Mouse (Mus musculus) naive thymus-derived CD4-positive, alpha-beta T cell, adult 2 months (primary cell): ENCODE results near the gene L3mbtl3.

Experiments
- DNase-seq: peaks from one replicate; pipeline ENCODE4 v3.0.0-alpha.2; 2011; ENCODE audit warnings: low read depth

L3mbtl3 gene

GRCm38 (mm10) chr10:26375790-26376545, at the start of gene L3mbtl3:
Gene L3mbtl3, minus strand, starts transcription at chr10:26375971.
- DNase-seq: peak; percentile 93

- peak; percentile 4 for DNase-seq
Observed at GRCm38 (mm10) chr10:26421168-26421567, 45.4 kb upstream of the L3mbtl3 start.

- DNase-seq: no peak
Observed at GRCm38 (mm10) chr10:26388656-26389055, 12.9 kb upstream of the L3mbtl3 start.

- no peak for DNase-seq
Observed at GRCm38 (mm10) chr10:26377332-26377602, 1.5 kb upstream of the L3mbtl3 start.

GRCm38 (mm10) chr10:26376546-26377331, 968 bp upstream of the L3mbtl3 start:
- no peak for DNase-seq

GRCm38 (mm10) chr10:26375351-26375751, 420 bp downstream of the L3mbtl3 start:
- peak; percentile 73 for DNase-seq

GRCm38 (mm10) chr10:26374436-26375311, 1.1 kb downstream of the L3mbtl3 start:
- peak; percentile 79 for DNase-seq

- DNase-seq: peak; percentile 74
Observed at GRCm38 (mm10) chr10:26373951-26374435, 1.8 kb downstream of the L3mbtl3 start.

- DNase-seq: peak; percentile 92
Observed at GRCm38 (mm10) chr10:26372940-26373931, 2.5 kb downstream of the L3mbtl3 start.

- no peak for DNase-seq
Observed at GRCm38 (mm10) chr10:26371416-26371815, 4.4 kb downstream of the L3mbtl3 start.

GRCm38 (mm10) chr10:26364942-26365341, 10.8 kb downstream of the L3mbtl3 start:
- no peak for DNase-seq

GRCm38 (mm10) chr10:26364326-26364856, 11.4 kb downstream of the L3mbtl3 start:
- peak; percentile 76 for DNase-seq

GRCm38 (mm10) chr10:26363605-26364004, 12.2 kb downstream of the L3mbtl3 start:
- DNase-seq: no peak

GRCm38 (mm10) chr10:26358798-26359197, 17.0 kb downstream of the L3mbtl3 start:
- peak; percentile 69 for DNase-seq

GRCm38 (mm10) chr10:26358231-26358630, 17.5 kb downstream of the L3mbtl3 start:
- no peak for DNase-seq

- DNase-seq: no peak
Observed at GRCm38 (mm10) chr10:26353781-26354180, 22.0 kb downstream of the L3mbtl3 start.

GRCm38 (mm10) chr10:26351129-26351738, 24.5 kb downstream of the L3mbtl3 start:
- DNase-seq: peak; percentile 14

GRCm38 (mm10) chr10:26350153-26350552, 25.6 kb downstream of the L3mbtl3 start:
- DNase-seq: no peak

- no peak for DNase-seq
Observed at GRCm38 (mm10) chr10:26347614-26348013, 28.2 kb downstream of the L3mbtl3 start.

- peak; percentile 58 for DNase-seq
Observed at GRCm38 (mm10) chr10:26345879-26346278, 29.9 kb downstream of the L3mbtl3 start.
